Mouse (Mus musculus) thymus, postnatal 10 days (tissue): Measurements from ENCODE around the gene Zfp113.

Experiments
- DNase-seq, 2 experiments: peaks; one replicate each; pipeline ENCODE4 v3.0.0; 2021; ENCODE audit warnings: low spot score in 2 of 2

Zfp113 gene

DNA sequence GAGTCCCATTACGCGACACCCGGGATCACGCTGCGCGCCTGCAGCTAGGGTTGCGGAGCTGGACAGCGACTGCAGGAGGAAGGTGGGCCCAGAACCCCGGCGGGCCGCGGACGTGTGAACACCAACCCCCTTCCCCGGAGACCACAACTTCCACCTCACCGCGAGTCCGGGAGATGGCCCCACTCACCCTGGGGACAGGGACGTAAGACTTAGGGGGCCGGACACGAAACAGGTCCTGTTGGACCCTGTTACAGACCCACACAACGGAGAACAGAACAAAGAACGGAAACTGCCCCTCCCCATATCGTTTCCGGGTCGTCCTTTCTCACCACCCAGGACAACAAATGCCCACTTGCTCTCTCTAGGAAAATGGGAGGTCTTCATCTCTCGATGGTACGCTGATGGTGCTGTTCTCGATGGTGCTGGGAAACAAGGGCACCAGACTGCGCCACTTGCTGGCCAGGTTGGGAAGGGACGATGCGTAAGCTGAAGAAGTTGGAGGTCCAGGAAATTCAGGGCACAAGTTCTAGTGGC, at the start of gene Zfp113:
TSS of gene Zfp113 (minus strand) at position 302 of the 534 bp plus-strand sequence.
- peak; percentile 79 to 83 for DNase-seq

DNA sequence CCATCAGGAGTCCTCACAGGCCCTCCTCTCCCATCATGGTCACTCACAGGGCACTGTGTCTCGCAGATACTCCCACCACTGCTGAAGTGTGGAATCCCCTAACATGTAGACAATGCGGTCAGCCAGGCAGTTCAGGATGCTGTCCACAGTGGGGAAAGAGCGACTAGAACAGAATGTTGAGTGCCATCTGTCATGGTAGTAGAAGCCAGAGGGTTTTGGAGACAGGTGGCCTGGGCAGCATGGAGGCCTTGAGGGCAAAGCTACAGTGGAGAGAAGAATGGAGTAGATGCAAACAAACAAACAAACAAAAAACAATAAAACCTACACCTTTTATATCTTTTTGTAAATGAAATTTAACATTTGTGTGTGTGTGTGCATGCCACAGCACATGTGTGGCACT, 46.5 kb upstream of the Zfp113 start:
- no peak for DNase-seq

DNA sequence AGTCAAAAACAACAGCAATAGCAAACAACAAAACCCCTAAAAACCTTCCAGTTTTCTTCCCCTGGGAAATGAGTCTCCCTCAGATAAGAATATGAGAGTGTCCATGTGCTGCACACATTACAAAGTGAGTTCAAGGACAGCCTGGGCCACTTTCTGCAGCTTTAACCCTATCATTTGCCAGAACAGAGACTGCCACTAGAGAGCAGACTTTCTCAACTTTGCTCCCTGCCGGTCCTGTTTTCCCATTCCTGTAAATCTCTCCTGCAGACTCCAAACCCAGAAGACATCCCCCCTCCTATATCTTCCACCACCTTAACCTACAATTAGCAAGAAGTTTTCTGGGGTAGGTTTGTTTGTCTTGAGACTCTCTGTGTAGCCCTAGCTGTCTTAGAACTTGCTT, 44.0 kb upstream of the Zfp113 start:
- DNase-seq = no peak

GRCm38 (mm10) chr5:138195463-138195862, 39.9 kb upstream of the Zfp113 start:
- no peak for DNase-seq

DNA sequence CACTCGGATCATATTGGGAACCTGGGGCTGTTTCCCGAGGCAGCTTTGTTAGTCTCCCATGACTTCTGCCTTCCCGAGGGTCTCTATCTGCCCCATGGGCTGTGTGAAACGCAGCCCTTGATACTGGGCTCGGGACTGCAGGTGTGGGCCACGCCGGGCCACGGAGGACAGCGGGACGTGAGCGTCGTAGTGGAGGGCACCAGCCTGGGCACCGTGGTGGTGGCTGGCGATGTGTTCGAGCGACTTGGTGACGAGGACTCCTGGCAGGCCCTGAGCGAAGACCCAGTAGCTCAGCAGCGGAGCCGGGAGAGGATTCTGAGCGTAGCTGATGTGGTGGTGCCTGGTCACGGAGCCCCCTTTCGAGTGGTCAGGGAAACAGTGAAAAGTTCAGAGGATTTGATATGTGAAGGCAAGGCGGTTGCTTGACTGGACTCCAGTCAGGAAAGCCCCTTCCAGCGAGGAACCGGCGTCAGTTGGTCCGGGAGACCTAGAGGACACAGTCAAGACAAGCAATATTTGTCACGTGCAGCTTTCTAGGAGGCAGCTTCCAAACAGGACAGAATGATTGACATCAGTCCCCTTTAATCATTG, 39.3 kb upstream of the Zfp113 start:
- peak; percentile 24 to 30 for DNase-seq

DNA sequence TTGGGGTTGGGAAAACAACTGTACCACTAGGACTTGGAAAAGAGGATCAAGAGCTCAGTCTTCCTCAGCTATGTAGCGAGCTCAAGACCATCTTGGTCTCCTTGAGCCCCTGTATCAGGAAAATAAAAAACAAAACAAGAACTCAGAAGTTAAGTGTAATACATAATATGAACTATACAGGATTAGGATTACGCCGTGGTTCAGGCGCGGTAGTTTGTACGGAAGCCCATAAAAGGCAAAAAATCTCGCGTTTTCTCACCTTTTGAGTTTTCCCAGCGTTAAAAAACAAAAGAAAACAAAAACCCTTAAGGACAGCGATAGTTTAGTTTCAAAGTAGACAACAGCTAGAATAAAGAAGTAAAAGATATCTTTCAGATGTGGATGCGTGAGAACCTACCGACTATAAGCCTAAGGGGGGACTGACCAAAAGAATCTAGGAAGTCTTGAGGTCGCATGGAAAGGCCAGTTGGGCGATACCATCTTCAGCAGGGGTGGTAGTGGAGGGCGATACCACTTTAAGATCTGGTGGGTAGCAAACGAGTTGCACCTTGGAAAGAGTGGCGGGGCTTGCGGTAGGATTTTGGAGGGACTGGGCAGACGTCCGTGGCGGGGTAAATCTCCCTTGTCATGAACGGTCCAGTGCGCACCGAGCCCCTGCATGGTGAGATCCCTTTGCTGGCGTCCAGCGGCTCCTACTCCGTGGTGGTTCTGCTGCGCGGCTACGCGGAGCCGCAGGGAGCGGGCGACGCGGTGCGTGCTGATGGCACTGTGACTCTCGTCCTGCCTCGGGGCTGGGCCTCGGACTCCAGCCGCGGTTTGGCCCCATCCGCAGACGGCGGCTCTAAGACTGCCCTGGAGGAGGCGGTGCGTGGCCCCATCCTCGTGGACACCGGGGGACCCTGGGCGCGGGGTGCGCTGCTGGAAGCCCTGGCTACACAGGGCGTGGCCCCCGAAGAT, 38.5 kb upstream of the Zfp113 start, which contains the start of gene Mblac1:
TSS of gene Mblac1 (plus strand) at position 544 of the 957 bp plus-strand sequence.
- DNase-seq = peak; percentile 72 to 75

DNA sequence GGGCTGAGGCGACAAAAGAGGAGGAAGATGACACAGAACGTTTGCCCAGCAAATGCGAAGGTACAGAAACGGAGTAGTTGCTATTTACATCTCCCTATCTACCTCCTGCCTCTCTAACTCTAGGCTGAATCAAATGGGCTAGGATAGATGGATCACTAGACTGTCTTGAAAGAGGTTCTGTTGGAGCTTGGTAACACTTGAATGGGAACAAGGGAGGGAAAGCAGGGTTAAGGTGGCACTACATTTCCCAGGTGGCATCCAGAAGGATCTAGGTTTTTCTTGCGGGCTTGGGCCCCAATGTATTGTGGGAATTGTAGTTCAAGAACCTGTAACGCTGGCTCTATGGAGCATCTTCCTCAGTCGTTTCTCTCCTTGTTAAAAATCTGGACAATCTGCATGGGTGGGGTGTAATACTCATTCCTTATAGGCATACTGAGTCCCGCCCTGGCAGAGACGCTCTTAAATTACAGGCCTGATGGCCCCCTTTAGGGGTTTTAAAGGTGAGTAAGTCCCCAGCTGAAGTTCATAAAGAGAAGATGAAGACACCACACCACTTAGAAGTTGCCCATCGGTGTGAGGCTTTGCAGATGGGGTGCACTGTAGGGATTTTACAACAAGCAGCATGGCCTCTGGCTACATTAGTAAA, 32.2 kb upstream of the Zfp113 start:
- DNase-seq = peak; percentile 48 to 62

DNA sequence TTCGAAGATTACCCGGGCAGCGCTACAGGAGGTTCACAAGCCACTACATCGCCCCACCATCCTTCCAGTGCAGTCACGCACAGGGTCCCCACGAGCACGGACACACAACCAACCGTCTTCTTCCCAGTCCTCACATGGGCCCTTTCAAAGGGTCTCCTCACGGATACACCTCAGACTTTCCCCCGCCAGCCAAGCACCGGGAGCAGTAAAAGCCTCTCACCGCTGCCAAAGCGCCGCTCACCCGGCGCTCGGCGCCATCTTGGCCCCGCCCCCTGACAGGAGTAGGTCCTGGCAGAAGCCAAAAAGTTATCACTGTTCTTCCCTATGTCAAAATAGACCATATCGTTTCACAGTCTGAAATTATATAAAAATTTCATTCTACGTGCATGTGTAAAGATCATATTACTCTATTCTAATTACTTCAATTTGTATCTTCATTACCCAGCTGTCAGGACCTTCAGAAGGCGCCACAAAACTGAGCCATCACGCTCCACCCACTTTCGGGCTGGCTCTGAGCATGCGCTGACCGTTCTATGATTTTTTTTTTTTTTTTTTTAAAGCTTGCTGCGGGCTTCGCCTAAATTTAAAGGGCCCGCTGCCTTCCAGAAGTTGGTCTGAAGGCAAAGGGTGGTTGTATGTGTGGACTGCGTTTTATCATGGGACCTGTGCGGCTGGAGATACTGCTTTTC, 31.6 kb upstream of the Zfp113 start, which contains the start of the genes Taf6 and Cnpy4:
TSS of gene Taf6 (minus strand) at position 502 of the 689 bp plus-strand sequence.
TSS of gene Cnpy4 (plus strand) at position 536 of the 689 bp plus-strand sequence.
- peak; percentile 72 to 85 for DNase-seq

- no peak for DNase-seq
Measured at GRCm38 (mm10) chr5:138173217-138173616, 17.7 kb upstream of the Zfp113 start.

GRCm38 (mm10) chr5:138171695-138172491, 16.3 kb upstream of the Zfp113 start, which contains the start of the genes Ap4m1 and Mcm7:
TSS of gene Ap4m1 (plus strand) at chr5:138172002.
TSS of gene Mcm7 (minus strand) at chr5:138172422.
- peak; percentile 86 to 90 for DNase-seq

- DNase-seq = peak; percentile 89 to 90
Measured at GRCm38 (mm10) chr5:138170936-138171561, 15.5 kb upstream of the Zfp113 start.

DNA sequence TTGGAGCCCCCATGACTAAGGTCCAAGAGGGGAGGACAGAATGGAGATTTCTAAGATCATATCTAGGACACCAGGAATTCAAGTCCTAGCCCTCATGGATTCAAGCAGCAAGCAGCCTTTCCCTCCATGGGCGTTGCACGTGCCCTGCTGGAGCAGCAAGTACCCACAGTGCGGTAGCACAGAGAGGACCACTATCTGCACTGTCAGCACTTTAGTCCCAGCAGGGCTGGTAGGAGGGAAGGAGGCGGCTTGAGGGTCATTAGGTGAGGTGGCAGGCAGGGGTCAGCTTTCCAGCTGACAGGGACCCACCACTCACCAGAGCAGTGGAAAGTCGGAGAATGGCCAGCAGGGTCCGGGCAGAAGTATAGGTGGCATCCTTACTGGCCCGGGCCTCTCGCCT, 10.1 kb upstream of the Zfp113 start:
- no peak for DNase-seq

DNA sequence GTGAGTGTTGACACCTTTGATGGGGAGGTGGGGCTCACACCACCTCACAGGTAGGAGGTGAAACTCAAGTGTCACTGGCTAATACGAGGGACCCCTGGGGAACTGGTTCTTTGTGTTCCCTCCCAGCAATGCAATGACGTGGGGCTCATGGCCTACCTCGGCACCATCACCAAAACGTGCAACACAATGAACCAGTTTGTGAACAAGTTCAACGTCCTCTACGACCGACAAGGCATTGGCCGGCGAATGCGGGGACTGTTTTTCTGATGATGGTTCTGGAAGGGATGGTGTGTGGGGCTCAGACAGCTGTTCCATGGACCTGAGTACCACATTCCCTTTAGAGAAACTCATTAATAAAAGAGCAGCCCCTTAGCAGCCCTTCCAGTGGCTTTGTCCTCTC, 8.1 kb upstream of the Zfp113 start:
- DNase-seq = no peak

GRCm38 (mm10) chr5:138163046-138163445, 7.5 kb upstream of the Zfp113 start:
- DNase-seq = no peak

DNA sequence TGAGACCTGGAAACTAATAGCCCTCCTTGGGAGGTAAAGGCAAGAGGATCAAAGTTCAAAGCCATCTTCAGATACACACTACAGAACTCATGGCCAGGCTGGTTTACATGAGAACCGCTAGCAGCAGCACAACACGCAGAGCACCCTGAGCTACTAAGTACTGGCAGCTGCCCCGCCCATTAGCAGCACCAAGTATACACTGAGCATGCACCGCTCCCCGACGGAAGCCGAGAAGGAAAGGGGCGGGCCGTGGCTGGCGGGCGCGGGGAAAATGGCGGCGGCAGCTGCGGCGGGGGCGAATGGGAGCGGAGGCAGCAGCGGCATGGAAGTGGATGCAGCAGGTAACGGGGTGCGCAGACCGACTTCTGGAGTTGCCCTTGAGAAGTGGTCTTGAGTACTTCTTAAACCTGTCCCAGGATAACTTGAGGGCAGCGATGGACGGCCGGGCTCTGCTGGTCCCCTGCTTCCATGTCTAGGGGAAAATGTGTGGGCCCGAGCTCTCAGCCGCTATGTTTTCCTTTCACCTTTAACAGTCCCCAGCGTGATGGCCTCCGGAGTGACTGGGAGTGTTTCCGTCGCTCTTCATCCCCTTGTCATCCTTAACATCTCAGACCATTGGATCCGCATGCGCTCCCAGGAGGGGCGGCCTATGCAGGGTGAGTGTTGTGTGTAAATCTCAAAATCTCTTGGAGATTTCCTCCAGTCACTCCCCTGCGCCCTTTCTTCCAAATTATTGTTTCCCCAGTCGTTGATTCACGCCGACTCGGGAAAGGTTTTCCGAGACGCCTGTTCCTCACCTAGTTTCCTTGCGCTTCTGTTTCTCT, 5.5 kb upstream of the Zfp113 start, which contains the start of gene Cops6:
TSS of gene Cops6 (plus strand) at position 230 of the 824 bp plus-strand sequence.
- DNase-seq = peak; percentile 91 to 93

GRCm38 (mm10) chr5:138160224-138160762, 4.7 kb upstream of the Zfp113 start:
- DNase-seq = no peak

GRCm38 (mm10) chr5:138154390-138154789, 1.2 kb downstream of the Zfp113 start:
- DNase-seq = no peak

DNA sequence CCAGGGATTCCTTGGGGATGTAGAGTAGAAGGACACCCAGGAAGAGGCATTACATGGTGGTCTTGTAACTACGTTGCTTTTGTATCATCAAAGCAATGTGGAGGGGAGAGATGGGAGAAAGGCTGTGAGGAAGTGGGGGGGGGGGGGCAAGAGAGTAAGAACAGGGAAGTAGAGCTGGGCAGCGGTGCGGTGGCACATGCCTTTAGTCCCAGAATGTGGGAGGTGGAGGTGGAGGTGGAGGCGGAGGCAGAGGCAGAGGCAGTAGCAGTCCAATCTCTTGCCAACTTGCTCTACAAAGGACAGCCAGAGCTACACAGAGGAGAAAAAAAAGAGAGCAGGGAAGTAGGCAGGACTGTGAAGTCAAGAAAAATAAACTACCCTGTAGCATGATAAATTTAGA, 17.0 kb downstream of the Zfp113 start:
- no peak for DNase-seq
